Mouse (Mus musculus) stomach, adult 2 months (tissue): ENCODE measurements around the gene Nudt11. TPM values are rescaled to one million over a fixed set of nuclear protein-coding genes. Genes with fewer than 3 reads are reported as not detected.

Source experiments
- polyA plus RNA-seq: library from polyadenylated mRNA; depleted of rRNA; stranded (reverse); fragments of >200 nt; gene quantifications from 2 replicates; pipeline ENCODE4 v1.2.3, GENCODE M21; 2012; rRNA removed

Nudt11 gene
- 0.18 and 0.24 TPM in 2 replicates for polyA plus RNA-seq

GRCm38 (mm10) chrX:6047066-6047935 is at the start of gene Nudt11:
TSS of gene Nudt11 (plus strand) at chrX:6047453.

GRCm38 (mm10) chrX:6082954-6083680 is 35.9 kb downstream of the Nudt11 start, which contains the start of gene AU022751:
TSS of gene AU022751 (minus strand) at chrX:6083419.

Other genes with a start within 250 kb of the Nudt11 start
- gene AU022751, start 36.0 kb downstream of the Nudt11 start, polyA plus RNA-seq = not detected in 2 replicates
- gene Nudt10, start 125.6 kb downstream of the Nudt11 start, polyA plus RNA-seq = 0.04 and 0.06 TPM in 2 replicates